Mouse (Mus musculus): ENCODE data around the gene Gm4707.

- TF ChIP-seq POLR2A (IDR thresholded peaks at IDR 0.05; ENCODE audit: low read depth, low read length) (no peak), CTCF (IDR thresholded peaks at IDR 0.05; ENCODE audit: borderline replicate concordance, insufficient read depth, low read length) (no peak)
These were observed 26.6 kb upstream of the Gm4707 start for GRCm38 (mm10) chr17:71486231-71486851.

Data from embryonic fibroblast, embryonic 13.5 days (primary cell).